Mouse (Mus musculus) urinary bladder, postnatal 14 days (tissue): ENCODE data around the gene Zfp983.
"Not testable (repeated sequence)": the region's sequence is repeated elsewhere in the genome, so short reads cannot be mapped to it uniquely, and the experiment has no call there.

Experiments used
- DNase-seq: peaks from one replicate; pipeline ENCODE4 v3.0.0; 2021; ENCODE audit warnings: low spot score

Gene Zfp983

DNA sequence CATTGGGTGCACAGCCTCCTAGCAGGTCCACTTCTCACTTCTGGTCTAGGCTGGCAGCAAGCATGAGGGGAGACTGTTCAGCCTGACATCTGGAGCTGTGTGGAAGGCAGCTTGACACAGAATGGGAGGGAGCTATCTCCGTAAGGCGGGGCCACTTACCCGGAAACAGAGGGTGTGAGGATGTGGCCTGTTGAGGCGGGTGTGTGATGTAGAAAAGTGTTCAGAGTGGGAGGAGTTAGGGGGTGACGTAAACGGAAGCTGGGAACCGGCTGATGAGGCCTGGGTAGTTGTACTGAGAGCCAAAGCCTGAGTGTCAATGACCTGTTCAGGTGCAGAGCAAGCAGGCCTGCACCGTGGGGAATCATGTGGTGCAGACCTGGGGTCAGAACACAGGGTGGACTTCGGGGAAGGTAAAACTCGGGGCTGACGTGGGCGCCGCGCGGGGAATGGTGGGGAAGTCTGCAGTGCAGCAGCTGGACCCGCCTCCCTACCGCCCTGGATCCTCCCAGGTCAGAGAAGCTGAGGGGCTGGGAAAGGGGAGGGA lies at the start of gene Zfp983:
TSS of gene Zfp983 (plus strand) at position 261 of the 544 bp plus-strand sequence.
- peak; percentile 77 for DNase-seq

DNA sequence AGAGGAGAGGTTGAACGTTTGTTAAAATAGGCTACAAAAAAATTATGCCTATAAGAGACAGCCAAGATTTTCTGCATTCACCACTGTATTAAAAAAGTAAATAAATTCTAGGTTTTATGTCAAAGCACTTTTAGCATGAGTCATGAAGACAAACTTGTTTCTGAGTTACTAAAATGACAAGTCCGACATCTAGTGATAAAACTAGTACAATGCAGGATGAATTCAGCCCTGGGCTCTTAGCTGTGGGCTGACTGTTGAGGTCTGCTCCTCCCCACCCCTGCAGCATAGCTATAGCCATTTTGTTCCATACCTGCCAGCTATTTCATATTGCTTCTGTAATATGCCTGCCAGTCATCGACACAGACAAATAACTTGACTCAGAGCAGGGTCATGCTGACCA lies 34.1 kb upstream of the Zfp983 start:
- DNase-seq, result no peak

DNA sequence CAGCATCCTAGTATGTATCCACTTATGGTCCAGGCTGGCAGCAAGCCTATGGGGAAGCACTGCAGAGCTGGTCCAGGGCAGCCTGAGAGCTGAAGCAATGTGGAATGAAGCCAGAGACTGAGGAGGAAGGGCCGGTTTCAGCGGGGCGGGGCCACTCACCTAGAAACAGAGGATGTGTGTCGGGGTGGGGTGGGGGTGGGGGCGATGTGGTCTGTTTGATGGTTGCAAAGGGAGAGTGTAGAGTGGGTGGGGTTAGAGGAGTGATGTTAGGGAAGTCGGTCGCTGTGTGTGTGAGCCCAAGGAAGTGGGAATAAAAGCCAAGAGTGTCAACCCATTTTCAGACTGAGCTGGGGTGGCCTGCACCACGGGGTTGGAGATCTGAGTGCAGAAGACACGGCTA lies 33.1 kb upstream of the Zfp983 start:
- no peak for DNase-seq

DNA sequence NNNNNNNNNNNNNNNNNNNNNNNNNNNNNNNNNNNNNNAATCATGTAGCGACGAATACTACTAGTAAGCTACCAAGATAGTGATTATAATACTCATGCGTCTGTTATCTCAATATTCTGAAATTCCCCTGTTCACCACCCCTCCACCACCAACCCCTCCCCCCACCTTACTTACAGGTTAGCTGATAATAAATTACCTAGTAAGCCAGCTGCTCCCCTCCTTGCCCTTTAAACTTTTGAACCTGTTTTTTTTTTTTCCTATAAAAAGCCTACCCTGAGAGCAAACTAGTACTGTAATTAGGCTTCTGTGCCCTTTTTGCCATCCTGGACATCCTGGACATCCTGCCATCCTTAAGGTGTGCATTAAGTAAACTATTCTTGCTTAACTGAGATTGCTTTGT lies 26.8 kb upstream of the Zfp983 start:
- DNase-seq, result no peak

DNA sequence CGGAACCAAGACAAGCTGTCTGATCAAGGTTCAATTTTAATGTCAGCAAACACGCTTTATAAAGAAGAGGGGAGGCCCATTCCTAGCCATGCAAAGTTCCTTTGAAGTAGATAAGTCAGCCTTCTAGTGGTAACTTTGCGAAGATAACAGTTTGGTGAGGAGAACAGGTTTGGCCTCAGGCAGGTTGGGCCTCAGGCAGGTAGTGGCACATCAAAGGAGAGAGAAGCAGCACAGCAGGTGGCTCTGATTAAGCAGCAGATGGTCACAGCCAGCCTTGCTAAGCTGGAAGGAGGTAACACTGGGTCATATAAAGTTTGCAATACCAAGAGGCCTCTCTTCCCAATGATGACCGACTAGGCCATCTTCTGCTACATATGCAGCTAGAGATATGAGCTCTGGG lies 14.7 kb upstream of the Zfp983 start:
- not testable (repeated sequence) for DNase-seq

DNA sequence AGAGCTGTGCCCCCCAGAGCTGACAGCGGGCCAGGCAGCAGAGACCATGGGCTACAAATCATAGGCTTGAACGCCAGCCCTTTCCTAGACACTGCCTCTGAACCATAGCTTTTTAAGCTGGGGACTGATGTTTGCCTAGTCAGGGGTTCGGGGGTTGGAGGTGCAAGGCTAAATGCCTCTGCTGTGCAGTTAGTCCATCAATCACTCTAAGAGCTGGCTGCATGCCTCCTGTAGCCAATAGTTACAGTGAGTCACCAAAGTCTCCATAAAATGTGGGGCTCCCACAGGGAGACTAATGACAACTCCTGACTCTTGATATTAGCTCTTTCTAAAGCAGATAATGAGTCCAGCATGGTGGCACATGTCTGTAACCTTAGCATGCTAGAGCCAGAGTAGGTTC lies 1.6 kb upstream of the Zfp983 start:
- DNase-seq, result no peak

DNA sequence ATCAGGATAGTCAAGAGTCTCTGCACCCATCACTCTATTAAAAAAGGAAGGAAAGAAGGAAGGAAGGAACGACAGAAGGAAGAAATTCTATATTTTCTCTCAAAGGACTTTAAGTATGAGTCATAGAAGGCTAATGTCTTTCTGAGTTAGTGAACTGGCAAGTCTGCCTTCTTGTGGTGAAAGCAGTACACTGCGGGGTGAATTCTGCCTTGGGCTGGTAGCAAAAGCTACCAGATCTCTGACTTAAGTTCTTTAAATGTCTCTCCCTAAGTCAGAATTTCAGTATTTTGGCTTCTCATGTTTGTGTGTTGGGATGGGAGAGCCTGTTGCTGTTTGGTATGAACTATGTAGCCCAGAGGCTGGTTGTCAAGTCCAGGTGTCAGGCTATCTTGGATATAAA lies 488 bp upstream of the Zfp983 start:
- peak; percentile 16 for DNase-seq

DNA sequence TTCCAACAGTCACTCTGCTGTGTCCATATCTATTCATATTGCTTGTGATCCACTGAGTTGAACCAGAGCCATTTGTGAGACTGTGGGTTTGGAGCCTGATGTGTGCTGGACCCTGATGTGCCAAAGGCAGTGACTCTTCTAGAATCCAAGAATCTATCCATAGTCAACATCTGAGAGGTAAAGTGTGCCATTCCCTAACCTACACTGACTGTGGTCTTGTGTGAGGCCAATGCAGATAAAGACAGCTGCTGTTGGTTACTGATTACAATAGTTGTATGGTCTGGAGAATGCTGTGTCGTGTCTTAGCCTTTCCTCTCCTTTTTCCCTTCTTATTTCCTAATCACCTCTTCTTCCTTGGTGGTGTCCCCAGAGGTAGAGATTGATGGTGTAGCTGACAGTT lies 28.4 kb downstream of the Zfp983 start:
- not testable (repeated sequence) for DNase-seq

DNA sequence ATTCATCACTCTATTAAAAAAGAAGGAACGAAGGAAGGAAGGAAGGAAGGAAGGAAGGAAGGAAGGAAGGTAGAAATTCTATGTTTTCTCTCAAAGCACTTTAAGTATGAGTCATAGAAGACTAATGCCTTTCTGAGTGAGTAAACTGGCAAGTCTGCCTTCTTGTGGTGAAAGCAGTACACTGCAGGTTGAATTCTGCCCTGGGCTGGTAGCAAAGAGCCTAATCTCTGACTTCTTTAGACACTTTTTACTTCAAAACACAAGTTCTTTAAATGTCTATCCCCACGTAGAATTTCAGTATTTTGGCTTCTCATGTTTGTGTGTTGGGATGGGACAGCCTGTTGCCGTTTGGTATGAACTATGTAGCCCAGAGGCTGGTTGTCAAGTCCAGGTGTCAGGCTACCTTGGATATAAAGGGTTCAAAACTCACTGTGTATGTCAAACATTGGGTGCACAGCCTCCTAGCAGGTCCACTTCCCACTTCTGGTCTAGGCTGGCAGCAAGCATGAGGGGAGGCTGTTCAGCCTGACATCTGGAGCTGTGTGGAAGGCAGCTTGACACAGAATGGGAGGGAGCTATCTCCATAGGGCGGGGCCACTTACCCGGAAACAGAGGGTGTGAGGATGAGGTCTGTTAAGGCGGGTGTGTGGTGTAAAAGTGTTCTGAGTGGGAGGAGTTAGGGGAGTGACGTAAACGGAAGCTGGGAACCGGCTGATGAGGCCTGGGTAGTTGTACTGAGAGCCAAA lies 29.0 kb downstream of the Zfp983 start:
- peak; percentile 84 for DNase-seq

DNA sequence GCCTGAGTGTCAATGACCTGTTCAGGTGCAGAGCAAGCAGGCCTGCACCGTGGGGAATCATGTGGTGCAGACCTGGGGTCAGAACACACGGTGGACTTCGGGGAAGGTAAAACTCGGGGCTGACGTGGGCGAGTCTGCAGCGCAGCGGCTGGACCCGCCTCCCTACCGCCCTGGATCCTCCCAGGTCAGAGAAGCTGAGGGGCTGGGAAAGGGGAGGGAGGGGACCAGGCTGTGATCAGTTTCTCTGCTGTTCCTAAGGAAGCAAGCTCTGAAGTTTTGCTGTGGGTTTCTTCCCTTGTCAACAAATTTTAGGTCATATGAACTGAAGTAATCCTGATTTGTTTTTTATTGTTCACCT lies 29.6 kb downstream of the Zfp983 start:
- DNase-seq, result not testable (repeated sequence)

DNA sequence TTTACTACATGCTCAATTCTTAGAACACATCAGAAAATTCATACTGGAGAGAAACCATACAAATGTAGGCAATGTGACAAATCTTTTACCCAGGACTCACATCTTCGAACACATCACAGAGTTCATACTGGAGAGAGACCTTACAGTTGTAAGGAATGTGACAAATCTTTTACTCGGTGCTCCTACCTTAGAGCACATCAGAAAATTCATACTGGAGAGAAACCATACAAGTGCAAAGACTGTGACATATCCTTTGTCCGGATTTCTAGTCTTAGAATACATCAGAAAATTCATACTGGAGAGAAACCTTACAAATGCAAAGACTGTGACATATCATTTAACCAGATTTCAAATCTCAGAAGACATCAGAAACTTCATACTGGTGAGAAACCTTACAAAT lies 41.1 kb downstream of the Zfp983 start, which contains the start of gene Gm10226:
TSS of gene Gm10226 (plus strand) at position 301 of the 400 bp plus-strand sequence.
- no peak for DNase-seq

DNA sequence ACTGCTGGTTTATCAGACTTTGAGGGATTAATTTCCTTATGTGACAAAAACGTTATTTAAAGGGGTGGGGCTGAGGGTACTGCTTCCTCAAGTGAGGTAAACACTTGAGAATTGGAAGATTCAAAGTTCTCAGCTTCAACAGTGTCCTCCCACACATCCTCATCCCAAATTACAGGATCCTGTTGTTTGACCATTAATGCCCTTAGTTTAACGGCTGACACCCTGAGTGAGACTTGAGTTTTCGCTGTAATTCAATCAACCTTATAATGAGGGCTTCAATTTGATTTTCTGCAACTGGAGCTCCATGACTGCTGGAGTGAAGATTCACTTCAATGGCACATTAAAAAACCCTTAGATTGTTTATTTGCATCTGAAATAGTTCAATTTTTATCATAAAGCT lies 42.9 kb downstream of the Zfp983 start:
- DNase-seq, result no peak

DNA sequence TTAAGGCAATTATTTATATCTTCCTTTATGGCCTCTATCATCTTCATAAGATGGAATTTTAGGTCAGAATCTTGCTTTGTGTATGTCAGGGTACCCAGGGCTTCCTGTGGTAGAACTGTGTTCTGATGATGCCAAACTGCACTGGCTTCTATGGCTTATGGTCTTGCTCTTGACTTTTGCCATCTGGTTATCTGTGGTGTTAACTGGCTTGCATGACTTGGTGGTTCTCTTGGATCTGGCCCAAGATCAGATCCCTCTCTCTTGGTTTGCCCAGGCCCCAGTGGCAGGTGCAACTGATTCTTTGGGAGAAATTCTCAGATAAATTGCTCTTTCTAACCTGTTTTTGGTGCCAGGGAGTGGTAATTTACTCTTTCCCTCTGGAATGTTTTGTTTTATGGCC lies 45.6 kb downstream of the Zfp983 start:
- no peak for DNase-seq

DNA sequence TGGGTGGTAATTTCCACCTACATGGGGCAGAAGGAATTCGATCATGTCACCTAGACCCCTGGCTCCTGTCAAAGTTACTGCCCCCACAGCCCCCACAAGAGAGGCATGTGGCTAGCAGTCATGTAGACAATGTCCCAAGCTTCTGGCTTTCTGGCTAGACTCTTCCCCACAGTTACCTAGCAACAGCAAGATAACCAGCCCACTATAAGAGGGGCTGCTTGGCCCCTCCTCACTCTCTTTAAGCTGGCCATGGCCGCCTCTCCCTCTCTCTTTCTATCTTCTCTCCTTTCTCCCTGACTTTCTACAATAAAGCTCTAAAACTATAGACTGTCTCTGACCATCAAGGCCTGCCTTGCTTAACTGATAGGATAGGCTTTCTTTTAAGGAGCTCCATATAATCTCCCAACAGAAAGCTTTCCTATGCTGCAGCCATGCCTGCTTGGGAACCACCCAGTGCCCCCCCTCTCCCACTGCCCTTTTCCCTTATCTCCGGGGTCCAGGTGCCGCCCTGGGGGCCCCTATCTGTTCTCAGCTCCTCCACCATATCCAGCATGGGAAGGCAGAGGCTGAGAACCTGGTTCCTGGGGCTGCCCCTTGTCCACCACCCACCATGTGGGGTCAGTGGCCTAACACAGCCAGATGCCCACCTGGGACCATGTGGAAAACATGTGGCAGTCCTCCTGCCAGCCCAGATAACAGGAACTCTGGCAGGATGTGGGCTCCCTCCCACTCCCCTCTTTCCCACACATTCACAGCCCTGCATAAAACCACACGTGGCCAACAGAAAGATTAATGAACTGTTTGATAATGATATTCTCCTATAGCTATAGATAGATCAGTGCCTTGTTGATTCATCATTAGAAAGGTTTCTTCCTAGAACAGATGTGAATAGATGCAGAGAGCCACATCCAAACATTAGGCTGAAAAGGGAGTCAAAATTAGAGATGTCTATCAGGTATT lies 52.1 kb downstream of the Zfp983 start:
- DNase-seq, result no peak

DNA sequence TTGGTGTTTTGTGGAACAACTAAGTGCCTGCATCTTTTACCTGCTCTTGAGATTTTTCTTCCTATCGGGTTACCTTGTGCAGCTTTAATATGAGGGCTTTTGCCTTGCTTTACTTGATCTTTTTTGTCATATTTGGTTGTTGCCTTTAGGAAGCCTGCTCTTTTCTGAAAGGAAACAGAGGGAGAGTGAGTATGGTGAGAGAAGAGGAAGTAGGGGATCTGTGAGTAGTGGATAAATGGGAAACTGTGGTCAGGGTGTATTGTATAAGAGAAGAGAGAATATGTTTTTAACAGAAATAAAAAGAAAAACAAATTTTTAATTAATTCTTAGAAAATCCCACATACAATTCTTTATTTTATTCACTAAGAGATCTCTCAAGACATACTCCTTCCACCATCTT lies 53.0 kb downstream of the Zfp983 start:
- no peak for DNase-seq

DNA sequence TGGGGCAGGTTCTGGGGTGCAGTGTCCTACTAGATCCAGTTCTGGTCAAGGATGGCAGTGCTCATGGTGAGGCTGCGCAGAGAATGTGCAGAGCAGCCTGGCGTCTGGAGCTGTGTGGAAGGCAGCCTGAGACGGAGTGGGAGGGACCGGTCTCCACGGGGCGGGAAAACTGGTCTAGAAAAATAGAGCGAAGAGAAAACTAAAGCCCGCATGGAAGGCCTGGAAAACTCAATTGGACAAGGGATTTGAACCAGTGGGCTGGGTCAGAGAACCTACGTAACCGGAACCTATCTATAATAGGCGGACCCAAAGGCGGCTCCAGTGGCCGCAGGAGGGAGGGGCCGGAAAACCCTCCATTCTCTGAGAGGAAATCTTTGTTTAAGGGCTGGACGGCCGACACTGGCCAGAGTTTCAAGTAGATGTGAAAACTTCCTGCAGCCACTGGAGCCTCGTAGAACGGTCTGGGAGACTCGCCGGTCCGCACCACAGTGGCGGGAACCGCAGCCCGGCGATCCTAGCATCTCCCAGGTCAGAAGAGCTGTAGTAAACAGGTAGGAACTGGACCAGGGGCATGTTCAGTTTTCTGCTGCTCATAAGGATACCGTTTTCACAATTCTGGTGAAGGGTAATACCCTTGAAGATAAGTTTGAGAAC lies 57.0 kb downstream of the Zfp983 start, which contains the start of gene Zfp760:
TSS of gene Zfp760 (plus strand) at position 399 of the 654 bp plus-strand sequence.
- peak; percentile 86 for DNase-seq

DNA sequence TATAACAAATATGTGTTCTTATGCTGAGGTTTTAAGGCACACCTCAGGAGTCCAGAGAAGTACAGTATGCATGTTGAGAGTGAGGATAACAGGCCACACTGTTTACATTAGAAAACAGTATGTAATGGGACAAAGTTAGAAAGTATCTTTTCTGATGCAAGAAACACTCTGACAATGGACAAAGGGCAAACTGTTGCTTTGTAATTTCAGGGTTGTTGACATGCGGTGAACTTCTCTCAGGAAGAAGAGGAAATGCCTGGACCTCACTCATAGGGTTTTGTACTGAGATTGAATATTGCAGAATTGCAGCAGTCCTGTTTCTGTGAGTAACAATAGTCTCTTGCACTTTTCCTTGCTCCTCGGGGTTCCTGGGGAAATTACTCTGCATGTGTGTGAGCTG lies 58.0 kb downstream of the Zfp983 start:
- no peak for DNase-seq
